Comparison of ENCODE assay signal across 18 mouse cellular contexts in genomic region chr4:137194106-137194505, GRCm38 (mm10).
DNase-seq lines count a peak whose midpoint lies in the region; ATAC-seq lines count a peak whose summit lies in the region.
"Had no signal": no experiment of that assay in that cellular context is flagged by ENCODE, and none has a peak within 500 bp of the region (broad histone marks: within the 10 kb centered on the region; RNA-seq: fewer than 3 reads in every experiment).

No protein-coding gene starts in this region.

- intact Hi-C loops in gastrocnemius, postnatal 36 days (cut with DNase I), result no loop called here

- peaks cover 25% of the 10 kb centered on the region for H3K4me1 ChIP-seq in forebrain, embryonic 10.5 days
- peaks cover 8% of the 10 kb centered on the region; the same call in 1 of the 2 replicates for H3K4me1 ChIP-seq in forebrain, embryonic 16.5 days (replicated peaks; ENCODE audit: control insufficient read depth, insufficient read depth, low read length)

- H3K4me3 ChIP-seq in forebrain, embryonic 10.5 days, result no peak overlapping the region
- no peak overlapping the region for H3K4me3 ChIP-seq in forebrain, embryonic 16.5 days (replicated peaks; ENCODE audit: low read length)
- H3K4me3 ChIP-seq: hindbrain, embryonic 12.5 days; hindbrain, embryonic 15.5 days had no signal

- H3K27me3 ChIP-seq in forebrain, embryonic 10.5 days (ENCODE audit: poor library complexity, severe bottlenecking), result no peaks in the 10 kb centered on the region; the same call in none of the 2 replicates
- no peaks in the 10 kb centered on the region for H3K27me3 ChIP-seq in forebrain, embryonic 16.5 days (replicated peaks; ENCODE audit: control insufficient read depth, insufficient read depth, low read length)
- H3K27me3 ChIP-seq: hindbrain, embryonic 15.5 days had no signal

- WGBS in forebrain, embryonic 10.5 days, result 89% methylated on average over 11 of the region's 11 CpGs
- 84% methylated on average over 11 of the region's 11 CpGs for WGBS in forebrain, embryonic 16.5 days

- H3K4me2 ChIP-seq in forebrain, embryonic 16.5 days (ENCODE audit: low read length), result no peak overlapping the region
- H3K4me2 ChIP-seq: heart, embryonic 11.5 days; hindbrain, embryonic 12.5 days; hindbrain, embryonic 15.5 days had no signal

- ATAC-seq in forebrain, embryonic 16.5 days, result no peak
- ATAC-seq: activated CD4-positive, CD25-positive, alpha-beta regulatory T cell, adult 4 months; forebrain, embryonic 14.5 days; intestine, postnatal 0 days had no signal

- no peaks in the 10 kb centered on the region for H3K36me3 ChIP-seq in forebrain, embryonic 10.5 days (replicated peaks)
- H3K36me3 ChIP-seq in forebrain, embryonic 16.5 days (ENCODE audit: control insufficient read depth, insufficient read depth), result no peaks in the 10 kb centered on the region
- H3K36me3 ChIP-seq: hindbrain, embryonic 12.5 days; hindbrain, embryonic 15.5 days had no signal

- peak overlapping the region; percentile 25; the same call in 1 of the 2 replicates for H3K27ac ChIP-seq in forebrain, embryonic 10.5 days
- H3K27ac ChIP-seq in forebrain, embryonic 16.5 days (ENCODE audit: low read length), result no peak overlapping the region
- H3K27ac ChIP-seq: hindbrain, embryonic 12.5 days; hindbrain, embryonic 15.5 days had no signal

- DNase-seq in forebrain, embryonic 10.5 days (ENCODE audit: extremely low spot score, low spot score), result no peak
- DNase-seq in gastrocnemius, postnatal 10 days, result peak; percentile 35
- DNase-seq in gastrocnemius, postnatal 36 days, result peak; percentile 38 to 58
- no peak for DNase-seq in right cerebral cortex, postnatal 14 days
- no peak for DNase-seq in layer of hippocampus, postnatal 36 days
- DNase-seq: adrenal gland, adult 8-10 months; adrenal gland, postnatal 25 days; cerebellum, adult 11-12 months; cerebellum, adult 8-10 months; cerebellum, postnatal 10 days; heart, adult 11 months had no signal

- no peak overlapping the region for H3K9ac ChIP-seq in forebrain, embryonic 16.5 days (replicated peaks; ENCODE audit: low read depth, low read length)
- H3K9ac ChIP-seq: hindbrain, embryonic 12.5 days; hindbrain, embryonic 15.5 days had no signal

- no peaks in the 10 kb centered on the region for H3K9me3 ChIP-seq in forebrain, embryonic 10.5 days
- no peaks in the 10 kb centered on the region for H3K9me3 ChIP-seq in forebrain, embryonic 16.5 days (ENCODE audit: control insufficient read depth, low read length)
- H3K9me3 ChIP-seq: hindbrain, embryonic 12.5 days; hindbrain, embryonic 15.5 days had no signal

Comparison
In these comparisons a context has a peak if more than half of its experiments do, and no peak if none do; other contexts are left out.
1. DNase-seq: peak in gastrocnemius, postnatal 10 days (single experiment) and gastrocnemius, postnatal 36 days (2 of 2); none in forebrain, embryonic 10.5 days (single experiment), right cerebral cortex, postnatal 14 days (single experiment) and layer of hippocampus, postnatal 36 days (0 of 2).